Mouse (Mus musculus) cortical plate, adult 2 months (tissue): ENCODE measurements around the gene Aup1. TPM values are rescaled to one million over a fixed set of nuclear protein-coding genes. Genes with fewer than 3 reads are reported as not detected.

ENCODE experiments used
- H3K27ac ChIP-seq: fragments of 200-500 bp; 2 replicates; pipeline ENCODE4 v1.5.1; 2012; ENCODE audit warnings: low read length, control low read depth, inconsistent platforms; ENCODE audit not compliant: insufficient read depth
- H3K4me1 ChIP-seq: fragments of 200-500 bp; 2 replicates; pipeline ENCODE4 v1.6.1; 2011; ENCODE audit warnings: low read length; ENCODE audit not compliant: control insufficient read depth, insufficient read depth
- H3K4me3 ChIP-seq: fragments of 200-500 bp; 2 replicates; pipeline ENCODE4 v1.5.1; 2011; ENCODE audit warnings: mild to moderate bottlenecking, low read length, control low read depth; ENCODE audit not compliant: insufficient read depth
- CTCF ChIP-seq: fragments of 200-500 bp; IDR thresholded peaks from 2 replicates; pipeline ENCODE4 v1.5.1; 2011; ENCODE audit warnings: mild to moderate bottlenecking, control low read depth, low read length; ENCODE audit not compliant: insufficient read depth; ENCODE audit errors: extremely low read depth
- POLR2A ChIP-seq: fragments of 200-500 bp; IDR thresholded peaks from 2 replicates; pipeline ENCODE4 v1.6.1; 2011; ENCODE audit warnings: mild to moderate bottlenecking, low read length, control low read depth; ENCODE audit not compliant: insufficient read depth; ENCODE audit errors: extremely low read depth
- polyA plus RNA-seq: library from polyadenylated mRNA; depleted of rRNA; stranded (reverse); fragments of >200 nt; gene quantifications from 2 replicates; pipeline ENCODE4 v1.2.3, GENCODE M21; 2012

The Aup1 gene
- polyA plus RNA-seq, 1 experiment = 224 TPM

GRCm38 (mm10) chr6:83058725-83059124 is 4.4 kb downstream of the Aup1 start:
- no peak for TF ChIP-seq POLR2A
- no peak for TF ChIP-seq CTCF
- H3K4me1 ChIP-seq = no peaks in the 10 kb centered on the region
- H3K4me3 ChIP-seq = no peak overlapping the region
- H3K27ac ChIP-seq = no peak overlapping the region

GRCm38 (mm10) chr6:83065995-83066394 is 11.7 kb downstream of the Aup1 start:
- Histone ChIP-seq H3K4me1 (no peaks in the 10 kb centered on the region), H3K27ac (no peak overlapping the region), H3K4me3 (no peak overlapping the region)
- TF ChIP-seq CTCF = no peak
- no peak for TF ChIP-seq POLR2A

- H3K27ac ChIP-seq = no peak overlapping the region
- H3K4me1 ChIP-seq = no peaks in the 10 kb centered on the region
- no peak overlapping the region for H3K4me3 ChIP-seq
- no peak for TF ChIP-seq CTCF
- no peak for TF ChIP-seq POLR2A
These were observed 12.1 kb downstream of the Aup1 start for GRCm38 (mm10) chr6:83066441-83066840.

GRCm38 (mm10) chr6:83068221-83068620 is 13.9 kb downstream of the Aup1 start:
- TF ChIP-seq CTCF (no peak), POLR2A (no peak)
- H3K4me1 ChIP-seq = no peaks in the 10 kb centered on the region
- no peak overlapping the region for H3K27ac ChIP-seq
- H3K4me3 ChIP-seq = no peak overlapping the region

- no peak overlapping the region for H3K4me3 ChIP-seq
These were observed 14.6 kb downstream of the Aup1 start for GRCm38 (mm10) chr6:83068706-83069487.

GRCm38 (mm10) chr6:83069488-83070246 is 15.3 kb downstream of the Aup1 start:
- TF ChIP-seq POLR2A (no peak), CTCF (no peak)
- H3K4me1 ChIP-seq = no peaks in the 10 kb centered on the region
- H3K27ac ChIP-seq = no peak overlapping the region
- no peak overlapping the region for H3K4me3 ChIP-seq

More at GRCm38 (mm10) chr6:83068706-83069487, 14.6 kb downstream of the Aup1 start:
- TF ChIP-seq CTCF (no peak), POLR2A (no peak)
- no peak overlapping the region for H3K27ac ChIP-seq
- no peaks in the 10 kb centered on the region for H3K4me1 ChIP-seq

DNA sequence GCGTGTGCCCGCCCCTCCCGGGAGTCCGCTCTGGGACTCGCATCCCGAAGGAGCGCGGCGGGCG is 15.8 kb downstream of the Aup1 start, which contains the start of gene Tlx2:
Gene Tlx2 (minus strand): TSS at position 47 of the 64 bp plus-strand sequence.
- Histone ChIP-seq H3K4me1 (no peaks in the 10 kb centered on the region), H3K4me3 (no peak within 1 kb of the TSS)
- TF ChIP-seq CTCF (no peak), POLR2A (no peak)

DNA sequence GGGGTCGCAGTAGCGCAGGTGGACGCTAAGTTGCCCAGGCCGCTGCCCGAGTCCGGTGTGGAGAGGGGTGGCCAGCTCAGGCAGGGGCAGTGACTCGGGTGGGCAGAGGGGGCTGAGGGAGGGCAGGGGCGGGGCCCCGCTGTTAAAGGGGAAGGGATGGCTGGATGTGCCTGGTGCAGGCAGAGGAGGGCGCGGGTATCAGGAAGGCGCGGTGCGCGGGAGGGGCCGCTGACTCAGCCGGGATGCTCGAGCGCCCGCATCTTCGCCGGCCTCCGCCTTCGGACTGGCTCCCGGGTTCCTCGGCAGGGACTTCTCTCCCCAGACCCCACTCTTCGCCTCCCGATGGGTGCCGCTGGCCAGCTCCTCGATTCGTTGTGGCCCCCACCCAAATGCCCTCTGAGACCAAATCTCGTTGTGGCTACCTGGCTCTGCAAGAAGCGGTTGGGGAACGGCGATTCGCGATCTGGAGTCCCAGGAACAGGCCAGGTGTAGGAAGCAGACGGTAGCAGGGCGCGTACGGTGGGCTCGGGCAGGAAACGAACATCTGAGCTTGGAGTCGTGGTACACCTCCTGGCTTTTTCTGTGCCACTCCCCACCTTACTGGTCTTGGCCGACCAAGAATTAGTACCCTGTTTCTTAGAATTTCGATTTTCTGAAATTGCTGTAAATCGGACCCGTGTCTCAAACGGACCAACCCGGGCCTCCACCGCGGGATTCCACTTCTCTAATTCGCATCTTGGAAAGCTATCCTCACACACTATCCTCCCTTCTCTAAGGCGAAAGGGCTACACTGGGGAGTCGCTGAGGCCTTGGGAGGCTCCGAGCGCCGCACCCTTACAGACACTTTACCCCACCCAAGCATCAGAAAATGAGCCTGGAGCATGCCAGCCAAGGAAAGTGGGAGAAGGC is 16.2 kb downstream of the Aup1 start:
- TF ChIP-seq POLR2A (no peak), CTCF (no peak)
- Histone ChIP-seq H3K4me1 (no peaks in the 10 kb centered on the region), H3K4me3 (no peak overlapping the region), H3K27ac (no peak overlapping the region)

More for the DNA sequence above, 15.8 kb downstream of the Aup1 start, which contains the start of gene Tlx2:
- no peak within 1 kb of the TSS for H3K27ac ChIP-seq

- Histone ChIP-seq H3K4me1 (no peaks in the 10 kb centered on the region), H3K4me3 (no peak overlapping the region), H3K27ac (no peak overlapping the region)
- TF ChIP-seq POLR2A = no peak
- TF ChIP-seq CTCF = no peak
These were observed 16.9 kb downstream of the Aup1 start for GRCm38 (mm10) chr6:83071220-83071619.
